Mouse (Mus musculus) thymus, adult 2 months (tissue): Measurements from ENCODE around the gene Vegfb. TPM values are rescaled to one million over a fixed set of nuclear protein-coding genes. Genes with fewer than 3 reads are reported as not detected.
A peak's percentile ranks its signal among the peaks of the same experiment; 100 is the strongest.

Source experiments
- DNase-seq: peaks from one replicate; pipeline ENCODE4 v3.0.0; 2021
- H3K27ac ChIP-seq: fragments of 200-500 bp; 2 replicates; pipeline ENCODE4 v1.5.1; 2012; ENCODE audit warnings: low read length, control low read depth; ENCODE audit not compliant: control insufficient read depth, insufficient read depth
- H3K27me3 ChIP-seq: fragments of 200-500 bp; 2 replicates; pipeline ENCODE4 v1.6.1; 2012; ENCODE audit warnings: mild to moderate bottlenecking, low read length, moderate library complexity, mixed read lengths; ENCODE audit not compliant: control insufficient read depth, insufficient read depth
- H3K36me3 ChIP-seq: fragments of 200-500 bp; 2 replicates; pipeline ENCODE4 v1.6.1; 2012; ENCODE audit warnings: mild to moderate bottlenecking, low read length, moderate library complexity; ENCODE audit not compliant: control insufficient read depth, insufficient read depth
- H3K4me1 ChIP-seq: fragments of 200-500 bp; replicated peaks from 2 replicates; pipeline ENCODE4 v1.6.1; 2012; ENCODE audit warnings: low read length; ENCODE audit not compliant: control insufficient read depth, insufficient read depth
- H3K4me3 ChIP-seq: fragments of 200-500 bp; 2 replicates; pipeline ENCODE4 v1.5.1; 2012; ENCODE audit warnings: mild to moderate bottlenecking, low read length, control low read depth, moderate library complexity; ENCODE audit not compliant: control insufficient read depth, insufficient read depth
- CTCF ChIP-seq: fragments of 200-500 bp; IDR thresholded peaks from 2 replicates; pipeline ENCODE4 v1.5.1; 2012; ENCODE audit warnings: mild to moderate bottlenecking, control low read depth, low read length, moderate library complexity, borderline replicate concordance; ENCODE audit not compliant: control insufficient read depth, poor library complexity, insufficient read depth; ENCODE audit errors: extremely low read depth
- POLR2A ChIP-seq: fragments of 200-500 bp; IDR thresholded peaks from 2 replicates; pipeline ENCODE4 v1.6.1; 2012; ENCODE audit warnings: mild to moderate bottlenecking, low read length, control low read depth, moderate library complexity; ENCODE audit not compliant: control insufficient read depth, poor library complexity, insufficient read depth; ENCODE audit errors: extremely low read depth
- WGBS: fragments of 180-500 bp; shearing (Covaris S2); methylation state at CpG from one replicate; pipeline ENCODE4 v1.1.7; 2018; 5-methylcytosine and 5-hydroxymethylcytosine counted together
- polyA plus RNA-seq: library from polyadenylated mRNA; depleted of rRNA; stranded (reverse); fragments of >200 nt; gene quantifications from 2 replicates; pipeline ENCODE4 v1.2.3, GENCODE M21; 2012

Vegfb gene
- polyA plus RNA-seq, 1 experiment = 38.4 TPM

DNA sequence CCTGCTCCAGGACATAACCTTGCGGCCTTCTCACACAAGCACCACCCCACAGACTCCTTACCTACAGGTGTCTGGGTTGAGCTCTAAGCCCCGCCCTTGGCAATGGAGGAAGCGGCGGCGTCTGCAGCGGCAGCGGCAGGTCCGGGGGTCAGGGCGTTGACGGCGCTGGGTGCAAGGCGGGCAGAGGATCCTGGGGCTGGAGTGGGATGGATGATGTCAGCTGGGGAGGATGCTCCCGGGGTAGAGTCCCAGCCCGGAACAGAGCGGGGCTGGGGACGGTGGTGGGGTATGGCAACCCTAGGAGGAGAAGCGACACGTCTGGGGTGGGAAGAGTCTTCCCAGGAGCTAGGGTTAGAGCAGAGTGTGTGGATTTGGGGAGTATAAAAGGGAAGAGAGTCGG is 2.2 kb downstream of the Vegfb start:
- no peak overlapping the region for H3K27ac ChIP-seq
- H3K27me3 ChIP-seq = no peaks in the 10 kb centered on the region
- H3K4me1 ChIP-seq = peaks cover 16% of the 10 kb centered on the region
- WGBS = 97% methylated on average over 19 of the region's 19 CpGs
- TF ChIP-seq CTCF (no peak), POLR2A (no peak)
- DNase-seq = no peak
- no peaks in the 10 kb centered on the region for H3K36me3 ChIP-seq
- no peak overlapping the region for H3K4me3 ChIP-seq

DNA sequence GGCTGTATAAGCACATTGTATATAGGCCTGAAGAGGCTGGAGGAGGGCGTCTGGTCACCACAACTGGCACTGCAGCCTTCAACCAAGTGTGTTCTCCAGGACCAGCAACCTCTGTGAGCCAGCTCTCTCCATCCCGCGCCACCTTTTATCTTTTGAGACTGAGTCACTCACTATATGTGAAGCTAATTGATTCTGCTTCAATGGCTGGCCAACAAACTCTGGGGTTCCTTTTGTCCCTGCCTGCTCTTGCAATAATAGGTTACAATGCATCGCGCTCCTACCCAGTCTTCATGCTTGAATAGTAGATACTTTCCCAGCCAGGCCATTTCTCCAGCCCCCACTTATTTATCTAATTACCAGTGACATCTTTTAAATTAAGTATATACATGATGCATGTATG is 3.8 kb downstream of the Vegfb start:
- DNase-seq = no peak
- Histone ChIP-seq H3K4me3 (no peak overlapping the region), H3K27me3 (no peaks in the 10 kb centered on the region), H3K4me1 (peaks cover 23% of the 10 kb centered on the region), H3K36me3 (no peaks in the 10 kb centered on the region), H3K27ac (no peak overlapping the region)
- TF ChIP-seq CTCF (no peak), POLR2A (no peak)
- 98% methylated on average over 5 of the region's 5 CpGs for WGBS

DNA sequence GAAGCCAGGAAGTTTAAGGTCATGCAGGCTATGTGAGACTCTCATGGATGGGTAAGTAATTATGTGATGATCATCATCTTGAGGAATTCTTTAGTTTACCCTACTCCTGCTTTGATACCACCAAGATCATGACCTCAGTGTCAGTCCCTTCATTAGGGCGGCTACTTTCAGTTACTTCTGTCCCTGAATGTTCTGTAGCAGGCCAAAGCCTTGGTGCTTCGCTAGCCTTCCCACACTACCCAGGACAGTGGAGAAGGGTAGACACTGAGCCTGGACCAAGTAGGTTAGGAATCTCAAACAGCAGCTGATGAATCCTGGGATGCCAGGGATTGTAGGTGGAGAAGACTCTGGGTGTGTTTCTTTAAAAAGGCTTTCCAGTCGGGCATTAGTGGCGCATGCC is 6.0 kb downstream of the Vegfb start:
- H3K36me3 ChIP-seq = peaks cover 6% of the 10 kb centered on the region; the same call in 1 of the 2 replicates
- no peak overlapping the region for H3K27ac ChIP-seq
- H3K4me1 ChIP-seq = peaks cover 29% of the 10 kb centered on the region
- H3K4me3 ChIP-seq = no peak overlapping the region
- 97% methylated on average over 4 of the region's 4 CpGs for whole genome bisulfite sequencing
- TF ChIP-seq CTCF (no peak), POLR2A (no peak)
- H3K27me3 ChIP-seq = no peaks in the 10 kb centered on the region
- no peak for DNase-seq

DNA sequence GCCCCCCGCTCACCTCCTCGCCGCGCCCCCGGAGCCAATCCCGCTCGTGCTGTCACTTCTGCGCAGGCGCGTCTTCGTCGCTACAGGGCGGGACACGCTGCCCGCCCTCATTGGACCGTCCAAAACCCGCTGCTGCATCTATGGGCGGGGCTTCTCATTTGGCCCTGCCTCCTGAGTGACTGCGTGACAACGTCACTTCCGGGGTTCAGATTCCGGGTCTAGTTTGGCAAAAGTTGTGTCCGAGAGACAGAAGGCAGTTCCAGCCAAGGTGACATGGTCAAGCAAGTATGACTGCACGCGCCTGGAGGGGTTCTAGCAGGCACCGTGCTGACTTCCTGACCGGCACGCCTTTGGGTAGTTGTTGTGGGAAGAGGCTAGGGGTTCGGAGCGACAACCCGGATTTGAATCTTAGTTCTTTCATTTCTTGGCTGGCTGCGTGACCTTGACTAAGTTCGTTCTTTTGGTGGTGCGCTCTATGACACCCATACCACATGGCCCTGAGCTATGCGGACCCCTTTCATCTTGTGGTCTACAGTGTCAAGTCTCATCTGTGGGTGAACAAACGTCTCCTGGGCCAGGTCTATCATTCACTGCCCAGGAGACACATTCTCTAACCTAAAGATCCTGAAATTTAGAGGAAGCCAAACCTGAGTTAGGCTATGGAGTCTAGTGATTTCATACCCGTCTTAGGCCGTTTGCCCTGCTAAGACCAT is 6.9 kb downstream of the Vegfb start, which contains the start of gene Fkbp2:
Gene Fkbp2, minus strand, starts transcription at position 121 of the 713 bp plus-strand sequence.
- DNase-seq = peak; percentile 98
- peaks cover 6% of the 10 kb centered on the region; the same call in 1 of the 2 replicates for H3K36me3 ChIP-seq

DNA sequence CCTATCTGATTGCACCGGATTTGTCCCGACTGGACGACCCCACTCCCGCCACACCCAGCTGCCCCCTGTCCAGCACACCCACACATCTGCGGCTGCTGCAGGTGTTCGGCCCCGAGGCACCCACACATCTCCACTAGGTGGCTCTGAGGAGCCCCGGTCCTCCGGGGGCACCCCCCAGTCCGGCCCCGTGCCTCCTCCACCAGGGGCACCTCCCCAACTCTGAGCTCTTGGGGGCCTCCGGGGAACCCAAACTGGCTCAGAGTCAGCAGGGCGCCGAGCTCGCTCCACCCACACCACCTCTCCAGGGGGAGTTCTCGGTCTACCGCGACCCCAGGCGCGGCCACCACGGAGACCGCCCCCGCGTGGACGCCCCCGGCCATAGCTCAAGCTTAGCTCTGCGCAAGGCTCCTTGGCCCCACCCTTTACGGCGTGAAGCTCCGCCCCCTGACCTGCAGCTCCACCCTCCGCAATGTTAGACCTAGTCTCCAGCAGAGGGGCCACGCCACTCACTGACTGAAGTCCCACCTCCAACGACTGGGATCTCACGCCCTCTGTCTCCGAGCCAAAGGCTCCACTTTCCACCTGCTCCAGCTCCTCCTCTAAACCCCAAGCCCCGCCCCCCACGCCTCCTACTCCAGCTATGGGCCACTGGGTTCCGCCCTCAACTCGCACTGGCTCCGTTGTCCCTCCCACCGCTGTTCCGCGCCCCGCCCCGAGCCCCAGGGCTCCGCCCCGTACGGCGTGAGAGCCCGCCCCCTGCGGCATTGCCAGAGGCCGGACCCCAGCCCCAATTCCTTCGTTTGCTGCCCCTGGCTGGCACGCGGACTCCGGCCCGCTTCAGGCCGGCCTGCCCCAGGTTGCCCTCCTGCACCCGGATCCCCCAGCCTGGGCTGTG is 7.7 kb downstream of the Vegfb start:
- peak overlapping the region; percentile 65 for H3K4me3 ChIP-seq
- under 1% methylated on average over 59 of the region's 59 CpGs for WGBS
- H3K27me3 ChIP-seq = no peaks in the 10 kb centered on the region
- H3K27ac ChIP-seq = peak overlapping the region; percentile 1; the same call in 1 of the 2 replicates
- peak; percentile 41 for TF ChIP-seq POLR2A
- TF ChIP-seq CTCF = peak; percentile 96
- DNase-seq = peak; percentile 99
- peaks cover 6% of the 10 kb centered on the region; the same call in 1 of the 2 replicates for H3K36me3 ChIP-seq
- H3K4me1 ChIP-seq = peaks cover 28% of the 10 kb centered on the region

More for the DNA sequence above, 6.9 kb downstream of the Vegfb start, which contains the start of gene Fkbp2:
- Histone ChIP-seq H3K4me3 (peak within 1 kb of the TSS; percentile 65), H3K27me3 (no peaks in the 10 kb centered on the region), H3K27ac (peak within 1 kb of the TSS; percentile 53), H3K4me1 (peaks cover 28% of the 10 kb centered on the region)
- WGBS = under 1% methylated on average over 38 of the region's 38 CpGs
- peak; percentile 37; the same call in 1 of the 2 replicates for TF ChIP-seq CTCF
- TF ChIP-seq POLR2A = peak; percentile 35

DNA sequence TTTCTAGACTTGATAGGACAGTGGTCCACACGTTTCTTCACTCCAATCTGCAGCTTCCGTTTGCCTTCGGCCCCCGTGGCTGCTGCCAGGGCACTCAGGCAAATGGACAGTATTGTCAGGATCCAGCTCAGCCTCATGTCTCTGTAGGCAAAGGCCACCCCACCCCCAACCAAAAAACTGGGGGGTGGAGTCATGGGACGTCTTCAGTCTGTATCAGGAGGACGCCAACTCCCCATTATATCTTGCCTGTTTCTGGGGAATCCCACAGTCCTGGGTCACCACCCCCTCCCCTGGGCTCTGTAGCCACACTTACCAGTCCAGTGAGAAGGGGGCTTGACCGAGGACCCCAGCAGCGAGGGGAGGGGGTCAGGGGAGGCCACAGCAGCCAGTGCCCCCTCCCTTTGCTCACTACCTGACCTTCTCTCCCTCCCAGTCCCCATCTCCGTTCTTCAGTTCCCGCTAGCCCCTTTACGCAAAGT is 8.4 kb downstream of the Vegfb start:
- Histone ChIP-seq H3K27ac (peak overlapping the region; percentile 1; the same call in 1 of the 2 replicates), H3K27me3 (no peaks in the 10 kb centered on the region), H3K36me3 (peaks cover 6% of the 10 kb centered on the region; the same call in 1 of the 2 replicates), H3K4me1 (peaks cover 29% of the 10 kb centered on the region), H3K4me3 (peak overlapping the region; percentile 48)
- TF ChIP-seq POLR2A (no peak), CTCF (no peak)
- peak; percentile 54 for DNase-seq
- 31% methylated on average over 11 of the region's 11 CpGs for WGBS
